Mouse (Mus musculus) heart, embryonic 10.5 days (tissue): ENCODE data around the gene Pitpnm2. TPM values are rescaled to one million over a fixed set of nuclear protein-coding genes. Genes with fewer than 3 reads are reported as not detected.

Experiments used
- DNase-seq: peaks from one replicate; pipeline ENCODE4 v3.0.0-alpha.2; 2017; ENCODE audit warnings: low spot score
- H3K27ac ChIP-seq: fragments of 300-500 bp; sonication (generic); 2 replicates; pipeline ENCODE4 v1.5.1; 2016; ENCODE audit warnings: mild to moderate bottlenecking
- H3K27me3 ChIP-seq: fragments of 300-500 bp; sonication (generic); 2 replicates; pipeline ENCODE4 v1.6.1; 2016; ENCODE audit warnings: mild to moderate bottlenecking; ENCODE audit not compliant: poor library complexity, insufficient read depth, severe bottlenecking
- H3K36me3 ChIP-seq: fragments of 300-500 bp; sonication (generic); 2 replicates; pipeline ENCODE4 v1.6.1; 2016; ENCODE audit warnings: mild to moderate bottlenecking, moderate library complexity
- H3K4me1 ChIP-seq: fragments of 300-500 bp; sonication (generic); 2 replicates; pipeline ENCODE4 v1.6.1; 2016; ENCODE audit warnings: mild to moderate bottlenecking
- H3K4me3 ChIP-seq: fragments of 300-500 bp; sonication (generic); 2 replicates; pipeline ENCODE4 v1.5.1; 2016; ENCODE audit warnings: mild to moderate bottlenecking, moderate library complexity
- H3K9me3 ChIP-seq: fragments of 300-500 bp; sonication (generic); 2 replicates; pipeline ENCODE4 v1.6.1; 2016; ENCODE audit warnings: mild to moderate bottlenecking, moderate library complexity
- WGBS: fragments of 180-500 bp; shearing (Covaris S2); methylation state at CpG from one replicate; pipeline ENCODE4 v1.1.7; 2016; 5-methylcytosine and 5-hydroxymethylcytosine counted together
- polyA plus RNA-seq: library from polyadenylated mRNA; unstranded; fragments of >200 nt; fragmentation: Nextera tagmentation; extraction: Ambion mirVana; gene quantifications from 2 replicates; pipeline ENCODE4 v1.2.1, GENCODE M21; 2016

Gene Pitpnm2
- polyA plus RNA-seq, 1 experiment from 2014 or later, result 4.8 TPM

DNA sequence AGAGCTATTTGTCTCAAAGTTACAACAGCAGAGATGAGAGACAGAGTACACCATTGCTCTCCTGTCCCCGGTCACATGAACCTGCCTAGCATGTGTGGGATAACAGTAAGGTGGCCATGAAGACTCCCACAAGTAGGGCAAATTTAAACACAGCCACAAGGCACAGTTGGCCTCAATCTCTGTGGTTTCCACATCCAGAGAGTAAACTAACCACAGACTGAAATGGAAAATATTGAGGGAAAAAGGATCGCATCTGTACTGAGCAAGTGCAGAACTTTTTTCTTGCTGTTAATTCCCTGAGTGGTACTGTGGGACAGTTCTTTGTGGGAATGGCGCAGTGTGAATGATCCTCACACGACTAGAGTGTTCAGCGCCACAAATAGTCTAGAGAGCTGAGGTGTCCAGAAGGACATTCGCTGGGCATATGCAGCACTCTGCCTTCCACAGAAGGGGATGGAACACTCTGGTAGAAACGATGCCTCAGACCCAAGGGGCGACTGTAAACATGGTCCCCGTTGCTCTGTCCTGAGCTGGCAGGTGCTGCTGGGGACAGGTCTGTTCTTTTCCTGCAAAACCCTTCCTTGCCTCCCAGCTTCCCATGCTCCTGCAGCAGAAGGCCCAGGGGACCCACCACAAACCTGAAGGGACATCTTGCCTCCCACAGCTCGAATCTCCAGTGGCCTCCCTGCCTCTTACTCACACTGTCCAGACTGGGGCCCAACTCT lies 59.3 kb downstream of the Pitpnm2 start:
- Histone ChIP-seq H3K9me3 (no peaks in the 10 kb centered on the region), H3K36me3 (no peaks in the 10 kb centered on the region; the same call in 1 of the 2 replicates), H3K4me1 (peaks cover 92% of the 10 kb centered on the region), H3K27ac (peak overlapping the region; percentile 69; the same call in 1 of the 2 replicates), H3K4me3 (no peak overlapping the region), H3K27me3 (no peaks in the 10 kb centered on the region)
- 80% methylated on average over 10 of the region's 10 CpGs for WGBS
- no peak for DNase-seq

GRCm38 (mm10) chr5:124189572-124189981 lies 60.0 kb downstream of the Pitpnm2 start:
- H3K4me1 ChIP-seq, result peaks cover 92% of the 10 kb centered on the region
- DNase-seq, result no peak
- no peaks in the 10 kb centered on the region for H3K27me3 ChIP-seq
- no peak overlapping the region for H3K4me3 ChIP-seq
- no peaks in the 10 kb centered on the region for H3K9me3 ChIP-seq
- peak overlapping the region; percentile 69; the same call in 1 of the 2 replicates for H3K27ac ChIP-seq
- WGBS, result 71% methylated on average over 4 of the region's 4 CpGs
- H3K36me3 ChIP-seq, result no peaks in the 10 kb centered on the region; the same call in 1 of the 2 replicates

- Histone ChIP-seq H3K4me3 (peak overlapping the region; percentile 34; the same call in 1 of the 2 replicates), H3K36me3 (no peaks in the 10 kb centered on the region; the same call in 1 of the 2 replicates), H3K27me3 (no peaks in the 10 kb centered on the region), H3K9me3 (no peaks in the 10 kb centered on the region), H3K27ac (peak overlapping the region; percentile 87), H3K4me1 (peaks cover 82% of the 10 kb centered on the region)
- no peak for DNase-seq
- WGBS, result 51% methylated on average over 12 of the region's 12 CpGs
Observed at GRCm38 (mm10) chr5:124187508-124188311, 61.9 kb downstream of the Pitpnm2 start.

DNA sequence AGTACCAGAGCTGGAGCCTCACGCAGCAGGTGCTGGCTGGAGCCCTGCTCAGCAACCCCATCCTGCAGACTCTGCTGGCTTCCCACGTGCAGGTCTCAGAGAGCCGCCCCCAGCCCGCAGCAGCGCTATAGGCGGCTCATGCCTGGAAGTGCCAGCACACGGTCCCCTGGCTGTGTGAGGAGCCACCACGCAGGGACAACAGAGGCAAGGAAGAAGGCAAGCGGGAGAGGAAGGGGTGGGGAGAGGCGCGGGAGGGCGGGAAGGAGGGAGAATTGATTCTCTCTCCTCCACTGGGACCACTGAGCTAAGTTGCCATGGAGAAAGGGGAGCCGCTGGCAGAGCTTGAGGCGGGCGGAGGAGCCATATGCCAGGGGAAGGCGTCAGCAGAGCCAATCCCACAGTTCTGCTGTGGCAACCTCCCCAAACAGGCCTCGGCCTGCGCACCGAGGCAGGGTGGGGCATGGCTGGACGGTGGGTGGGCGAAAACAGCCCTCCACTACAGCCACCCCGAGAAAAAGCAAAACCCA lies 62.5 kb downstream of the Pitpnm2 start:
- peak overlapping the region; percentile 34 for H3K4me3 ChIP-seq
- peaks cover 81% of the 10 kb centered on the region for H3K4me1 ChIP-seq
- WGBS, result 18% methylated on average over 22 of the region's 22 CpGs
- H3K36me3 ChIP-seq, result no peaks in the 10 kb centered on the region; the same call in 1 of the 2 replicates
- no peaks in the 10 kb centered on the region for H3K9me3 ChIP-seq
- no peak for DNase-seq
- H3K27ac ChIP-seq, result peak overlapping the region; percentile 87
- H3K27me3 ChIP-seq, result no peaks in the 10 kb centered on the region

DNA sequence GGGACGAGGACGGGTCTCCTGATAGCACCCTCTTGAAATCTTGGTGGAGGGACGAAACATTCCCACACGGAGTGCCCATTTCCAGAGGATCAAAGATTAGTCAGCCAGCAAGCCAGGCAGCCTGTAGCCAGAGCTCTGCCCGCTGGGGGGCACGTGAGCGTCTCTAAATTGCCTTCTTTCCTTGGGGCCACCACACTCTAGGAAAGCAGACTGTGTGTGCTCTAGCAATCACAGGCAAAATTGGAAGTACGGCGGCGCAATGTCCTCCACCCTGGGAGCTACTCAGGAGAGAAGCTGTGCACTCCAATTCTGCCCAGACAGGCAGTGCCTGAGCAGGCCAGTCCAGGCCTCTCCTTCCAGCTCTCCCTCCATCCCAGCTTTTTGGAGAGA lies 63.1 kb downstream of the Pitpnm2 start:
- 64% methylated on average over 10 of the region's 10 CpGs for WGBS
- no peaks in the 10 kb centered on the region for H3K9me3 ChIP-seq
- H3K4me1 ChIP-seq, result peaks cover 76% of the 10 kb centered on the region
- H3K27me3 ChIP-seq, result no peaks in the 10 kb centered on the region
- peak overlapping the region; percentile 87 for H3K27ac ChIP-seq
- no peak for DNase-seq
- H3K4me3 ChIP-seq, result peak overlapping the region; percentile 34
- no peaks in the 10 kb centered on the region; the same call in 1 of the 2 replicates for H3K36me3 ChIP-seq

GRCm38 (mm10) chr5:124185706-124186464 lies 63.7 kb downstream of the Pitpnm2 start:
- no peaks in the 10 kb centered on the region for H3K9me3 ChIP-seq
- H3K4me3 ChIP-seq, result peak overlapping the region; percentile 34
- peaks cover 74% of the 10 kb centered on the region for H3K4me1 ChIP-seq
- H3K36me3 ChIP-seq, result no peaks in the 10 kb centered on the region; the same call in 1 of the 2 replicates
- WGBS, result 37% methylated on average over 15 of the region's 15 CpGs
- DNase-seq, result no peak
- no peaks in the 10 kb centered on the region for H3K27me3 ChIP-seq
- peak overlapping the region; percentile 87 for H3K27ac ChIP-seq

- 30% methylated on average over 15 of the region's 15 CpGs for WGBS
- Histone ChIP-seq H3K27ac (peak overlapping the region; percentile 87), H3K4me1 (peaks cover 74% of the 10 kb centered on the region), H3K4me3 (peak overlapping the region; percentile 34), H3K36me3 (no peaks in the 10 kb centered on the region; the same call in 1 of the 2 replicates), H3K27me3 (no peaks in the 10 kb centered on the region), H3K9me3 (no peaks in the 10 kb centered on the region)
- no peak for DNase-seq
Observed at GRCm38 (mm10) chr5:124184898-124185701, 64.5 kb downstream of the Pitpnm2 start.

DNA sequence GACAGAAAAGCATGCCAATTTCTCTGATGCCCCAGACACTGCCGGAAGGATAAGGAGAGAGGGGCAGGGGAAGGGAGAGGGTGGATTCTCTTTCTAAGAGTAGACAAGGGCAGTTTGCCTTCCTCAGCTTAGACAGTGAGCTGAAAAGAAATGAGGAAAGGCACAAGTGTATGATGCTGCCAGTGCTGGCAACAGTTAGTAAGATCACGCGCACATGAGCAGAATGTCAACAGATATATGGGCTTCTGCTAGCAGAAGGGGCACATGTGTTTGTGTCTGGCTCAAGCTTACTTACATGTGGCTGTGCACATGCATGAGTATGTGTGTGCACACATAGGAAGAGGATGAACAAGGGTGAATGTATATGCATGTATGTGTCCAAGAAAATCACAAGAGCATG lies 65.4 kb downstream of the Pitpnm2 start:
- 86% methylated on average over 3 of the region's 3 CpGs for WGBS
- no peaks in the 10 kb centered on the region for H3K27me3 ChIP-seq
- no peaks in the 10 kb centered on the region; the same call in 1 of the 2 replicates for H3K36me3 ChIP-seq
- peak overlapping the region; percentile 87; the same call in 1 of the 2 replicates for H3K27ac ChIP-seq
- peaks cover 65% of the 10 kb centered on the region for H3K4me1 ChIP-seq
- DNase-seq, result no peak
- no peaks in the 10 kb centered on the region for H3K9me3 ChIP-seq
- no peak overlapping the region for H3K4me3 ChIP-seq

GRCm38 (mm10) chr5:124182642-124183041 lies 66.9 kb downstream of the Pitpnm2 start:
- DNase-seq, result no peak
- H3K9me3 ChIP-seq, result no peaks in the 10 kb centered on the region
- WGBS, result 86% methylated on average over 7 of the region's 7 CpGs

GRCm38 (mm10) chr5:124182097-124182496 lies 67.5 kb downstream of the Pitpnm2 start:
- no peaks in the 10 kb centered on the region for H3K27me3 ChIP-seq
- no peak overlapping the region for H3K27ac ChIP-seq
- WGBS, result 83% methylated on average over 5 of the region's 5 CpGs

More at GRCm38 (mm10) chr5:124182642-124183041, 66.9 kb downstream of the Pitpnm2 start:
- no peak overlapping the region for H3K4me3 ChIP-seq
- 0 out of 2 replicates have a peak overlapping the region, but pooled peaks have one; percentile 0 for H3K27ac ChIP-seq
- no peaks in the 10 kb centered on the region for H3K27me3 ChIP-seq
- H3K36me3 ChIP-seq, result no peaks in the 10 kb centered on the region; the same call in 1 of the 2 replicates
- H3K4me1 ChIP-seq, result peaks cover 72% of the 10 kb centered on the region

DNA sequence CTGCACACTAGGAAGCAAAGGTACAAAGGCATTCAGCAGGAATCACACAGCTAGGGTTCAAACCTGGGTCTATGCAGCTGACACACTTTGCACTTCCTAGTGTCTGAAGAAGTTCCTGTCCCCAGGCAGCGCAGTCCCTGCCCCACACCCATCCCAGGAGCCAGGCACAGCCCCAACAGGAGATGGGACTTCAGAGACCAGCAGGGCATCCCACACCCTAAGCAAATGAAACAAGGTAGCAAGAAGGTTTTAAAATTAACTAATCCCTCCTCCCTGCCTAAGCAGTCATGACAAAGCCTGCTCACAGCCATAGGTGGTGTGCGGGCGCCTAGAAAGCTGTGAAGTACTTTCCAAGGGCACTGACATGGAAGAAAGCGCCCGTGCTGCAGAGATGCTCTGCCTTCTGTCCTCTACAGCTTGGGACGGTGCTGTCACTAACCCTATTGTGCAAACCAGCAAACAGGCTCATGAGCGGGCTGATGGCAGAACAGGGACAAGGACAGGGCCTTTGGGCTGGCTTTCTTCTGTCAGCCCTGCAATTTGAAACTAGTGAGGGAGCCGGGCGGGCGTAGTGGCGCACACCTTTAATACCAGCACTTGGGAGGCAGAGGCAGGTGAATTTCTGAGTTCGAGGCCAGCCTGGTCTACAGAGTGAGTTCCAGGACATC lies 68.9 kb downstream of the Pitpnm2 start:
- 65% methylated on average over 12 of the region's 12 CpGs for WGBS
- H3K9me3 ChIP-seq, result no peaks in the 10 kb centered on the region
- no peaks in the 10 kb centered on the region for H3K27me3 ChIP-seq
- H3K36me3 ChIP-seq, result no peaks in the 10 kb centered on the region
- peaks cover 64% of the 10 kb centered on the region for H3K4me1 ChIP-seq
- H3K4me3 ChIP-seq, result no peak overlapping the region
- H3K27ac ChIP-seq, result peak overlapping the region; percentile 31; the same call in 1 of the 2 replicates
- DNase-seq, result no peak

More at GRCm38 (mm10) chr5:124182097-124182496, 67.5 kb downstream of the Pitpnm2 start:
- Histone ChIP-seq H3K4me3 (no peak overlapping the region), H3K9me3 (no peaks in the 10 kb centered on the region), H3K4me1 (peaks cover 69% of the 10 kb centered on the region), H3K36me3 (no peaks in the 10 kb centered on the region; the same call in 1 of the 2 replicates)
- no peak for DNase-seq
